Mouse (Mus musculus): ENCODE measurements around the gene Kctd10.

Kctd10 gene

DNA sequence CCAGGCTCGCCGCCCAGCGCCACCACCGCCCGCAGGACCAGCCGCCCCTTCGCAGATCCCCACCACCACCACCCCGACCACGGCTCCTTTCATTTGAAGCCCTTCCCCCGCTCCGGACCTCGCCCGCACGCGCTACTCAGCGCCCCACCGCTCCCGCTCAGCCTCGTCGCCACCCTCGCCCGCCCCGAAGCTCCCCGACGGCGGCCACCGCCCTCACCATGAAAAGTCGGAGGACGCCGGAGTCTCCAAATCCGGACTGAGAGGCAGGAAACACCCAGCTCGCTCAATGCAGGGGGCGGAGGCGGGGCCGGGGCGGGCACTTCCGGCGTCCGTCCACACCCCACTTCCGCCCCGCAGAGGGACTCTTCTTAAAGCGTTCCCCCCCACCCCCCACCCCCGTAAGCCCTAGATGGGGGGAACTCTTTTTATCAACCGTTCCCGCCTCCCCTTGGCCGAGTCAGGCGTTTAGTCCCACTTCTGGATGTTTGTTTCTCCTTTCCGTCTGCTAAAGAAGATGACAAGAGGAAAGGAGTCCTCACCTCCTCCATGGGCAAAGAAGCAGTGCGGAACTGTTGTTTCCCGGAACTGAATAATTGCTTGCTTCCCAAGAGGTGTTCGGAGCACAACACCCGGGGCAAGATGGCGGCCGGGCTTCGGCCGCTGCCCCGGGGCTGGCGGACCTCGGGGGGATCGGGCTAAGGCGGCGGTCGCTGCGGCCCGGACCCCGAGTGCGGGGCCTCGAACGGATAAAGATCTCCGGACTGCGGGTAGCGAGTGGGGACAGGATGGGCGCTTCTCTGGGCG, at the start of gene Kctd10, which contains the start of gene Ube3b:
Gene Kctd10, minus strand, starts transcription at position 300 of the 804 bp plus-strand sequence.
Gene Ube3b, plus strand, starts transcription at position 399 of the 804 bp plus-strand sequence.
- DNase-seq: peak; percentile 99

DNA sequence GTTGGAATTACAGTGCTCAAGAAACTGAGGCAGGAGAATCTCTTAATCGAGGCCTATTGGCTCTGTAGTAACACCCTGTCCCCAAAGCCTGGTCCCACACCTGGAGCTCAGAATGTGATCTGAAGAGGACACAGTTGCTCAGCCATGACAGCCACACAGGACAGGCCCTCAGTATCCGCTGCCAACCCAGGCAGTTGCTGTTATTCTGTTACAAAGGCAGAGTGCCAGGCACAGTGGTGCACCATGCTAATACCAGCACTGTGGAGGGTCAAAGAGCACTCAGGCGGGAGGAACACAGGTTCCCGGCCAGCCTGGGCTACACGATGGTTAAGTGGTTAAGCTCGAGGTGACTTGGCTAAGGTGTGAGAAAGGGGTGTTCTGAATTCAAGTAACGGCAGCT, 49.5 kb upstream of the Kctd10 start:
- DNase-seq: no peak

DNA sequence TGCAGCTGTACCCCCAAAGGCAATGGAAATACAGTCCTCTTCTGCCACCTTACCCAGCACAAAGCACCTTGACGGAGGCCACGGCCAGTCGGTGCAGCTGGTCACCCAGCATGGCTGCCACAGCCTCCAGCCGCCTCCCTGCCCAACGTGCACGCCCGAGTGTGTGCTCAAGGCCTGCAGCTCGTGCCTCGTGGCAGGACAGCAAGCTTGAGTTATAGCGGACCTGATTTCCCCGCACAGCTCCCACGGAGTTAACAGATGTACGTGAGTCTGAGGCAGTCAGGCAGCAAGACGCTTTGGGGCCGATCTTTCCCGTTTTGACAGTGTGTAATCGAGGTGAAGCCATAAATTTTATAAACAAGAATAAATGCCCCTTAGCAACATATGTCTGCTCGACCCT, 48.3 kb upstream of the Kctd10 start:
- no peak for DNase-seq

DNA sequence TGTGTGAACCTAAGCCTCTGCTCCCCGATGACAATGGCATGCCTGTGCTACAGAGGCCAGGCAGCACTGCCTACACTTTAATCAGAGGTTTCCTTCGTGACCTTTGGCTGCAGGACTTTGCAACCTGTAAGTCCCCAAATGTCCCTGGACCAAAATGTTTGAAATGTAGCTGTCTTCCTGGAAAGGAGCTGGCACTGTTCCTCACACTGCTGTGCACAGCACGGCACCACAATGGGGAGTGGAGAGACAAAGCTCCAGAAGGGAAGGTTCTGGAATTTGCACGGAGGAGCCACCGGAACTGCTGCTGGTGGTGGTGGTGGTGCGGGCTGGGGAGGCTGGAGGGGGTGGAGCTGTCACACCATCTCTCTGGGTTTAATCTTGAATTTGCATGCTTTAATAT, 46.4 kb upstream of the Kctd10 start:
- no peak for DNase-seq

DNA sequence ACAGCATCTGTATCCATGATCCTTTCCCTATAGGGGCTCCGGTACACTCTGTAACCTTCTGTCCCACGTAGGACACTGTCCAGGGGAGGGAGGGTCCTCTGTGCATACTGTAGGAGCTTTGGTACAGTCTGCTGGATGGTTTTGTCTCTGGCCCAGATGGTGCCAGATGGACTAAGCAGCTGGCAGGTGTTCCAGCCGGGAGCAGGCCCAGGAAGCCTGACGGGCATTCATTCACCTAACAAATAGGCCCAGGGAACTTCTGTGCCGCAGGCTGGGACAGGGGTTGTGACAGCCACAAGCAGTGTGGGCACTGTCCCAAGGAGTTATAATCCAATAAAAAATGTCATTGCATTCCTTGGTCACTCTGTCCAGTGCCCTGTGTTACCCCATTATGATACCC, 43.7 kb upstream of the Kctd10 start:
- no peak for DNase-seq

- no peak for DNase-seq
Observed at GRCm38 (mm10) chr5:114422591-114422990, 42.3 kb upstream of the Kctd10 start.

- no peak for DNase-seq
Observed at GRCm38 (mm10) chr5:114421561-114422298, 41.4 kb upstream of the Kctd10 start.

DNA sequence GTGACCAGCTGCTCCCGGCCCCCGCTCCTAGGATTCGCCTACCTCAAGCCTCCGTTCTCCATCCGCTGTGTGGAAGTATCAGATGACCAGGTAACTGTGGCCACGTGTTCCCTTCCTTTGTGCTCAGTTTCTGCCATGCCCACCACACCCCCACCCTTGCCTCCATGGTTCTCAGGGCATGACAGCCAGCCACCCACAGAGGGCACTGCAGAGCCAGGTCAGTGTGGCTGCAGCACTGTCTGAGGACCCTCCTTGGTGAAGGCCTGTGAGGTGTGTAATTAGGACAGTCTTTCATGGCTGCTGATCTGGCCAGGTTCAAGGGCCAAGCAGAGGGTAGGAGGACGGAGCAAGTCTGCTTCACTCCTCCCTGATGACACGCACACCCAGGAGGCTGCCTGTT, 38.2 kb upstream of the Kctd10 start:
- DNase-seq: no peak

- DNase-seq: no peak
Observed at GRCm38 (mm10) chr5:114416855-114417254, 36.5 kb upstream of the Kctd10 start.

DNA sequence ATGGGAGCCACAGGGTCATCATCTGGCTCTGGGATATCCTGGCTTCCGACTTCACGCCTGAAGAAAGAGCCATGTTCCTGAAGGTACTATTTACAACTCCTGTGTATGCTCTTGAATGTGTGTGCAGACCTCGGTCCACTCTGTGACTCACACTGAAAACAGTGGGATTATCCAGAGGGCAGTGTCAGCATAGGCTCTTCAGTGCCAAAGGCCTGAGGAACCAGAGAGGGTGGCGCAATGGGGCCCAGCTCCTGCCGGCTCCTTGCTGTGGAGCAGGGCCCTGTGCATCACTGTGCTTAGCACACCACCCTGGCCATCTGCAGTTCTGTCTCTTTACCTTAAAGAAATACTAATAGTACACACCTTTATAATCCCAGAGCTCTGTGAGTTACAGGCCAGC, 35.3 kb upstream of the Kctd10 start:
- DNase-seq: no peak

DNA sequence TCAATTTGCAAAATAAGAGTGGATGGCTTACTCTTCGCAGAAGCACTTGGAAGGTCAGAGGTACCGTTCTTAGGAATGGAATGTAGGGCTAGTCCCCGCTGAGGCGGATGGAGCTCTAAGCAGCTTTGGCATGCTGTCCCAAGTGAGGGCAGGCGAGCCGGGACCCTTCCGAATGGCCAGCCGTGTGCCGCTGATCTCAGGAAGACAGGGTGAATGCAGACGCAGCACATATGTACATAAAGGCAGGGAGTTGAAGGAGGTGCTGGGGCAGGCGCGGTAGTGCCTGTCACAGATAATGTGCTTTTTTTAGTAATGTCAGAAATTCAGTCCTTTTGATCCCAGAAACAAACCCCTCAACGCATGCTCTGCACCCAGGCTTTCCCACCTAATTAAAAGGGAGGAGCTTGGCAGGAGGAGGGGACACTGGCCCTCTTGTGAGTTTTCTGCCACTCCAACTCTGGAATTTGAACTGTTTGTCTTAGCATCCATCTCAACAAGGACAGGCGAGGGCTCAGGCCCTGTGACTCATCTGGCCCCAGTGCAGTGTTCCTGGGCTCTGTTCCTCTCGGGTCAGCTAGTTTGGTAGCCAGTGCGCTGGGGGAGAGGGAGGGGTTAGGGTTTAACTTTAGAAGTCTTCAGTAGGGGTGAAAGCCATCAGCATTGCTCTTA, 32.9 kb upstream of the Kctd10 start:
- DNase-seq: peak; percentile 97

- DNase-seq: no peak
Observed at GRCm38 (mm10) chr5:114412361-114412998, 32.2 kb upstream of the Kctd10 start.

DNA sequence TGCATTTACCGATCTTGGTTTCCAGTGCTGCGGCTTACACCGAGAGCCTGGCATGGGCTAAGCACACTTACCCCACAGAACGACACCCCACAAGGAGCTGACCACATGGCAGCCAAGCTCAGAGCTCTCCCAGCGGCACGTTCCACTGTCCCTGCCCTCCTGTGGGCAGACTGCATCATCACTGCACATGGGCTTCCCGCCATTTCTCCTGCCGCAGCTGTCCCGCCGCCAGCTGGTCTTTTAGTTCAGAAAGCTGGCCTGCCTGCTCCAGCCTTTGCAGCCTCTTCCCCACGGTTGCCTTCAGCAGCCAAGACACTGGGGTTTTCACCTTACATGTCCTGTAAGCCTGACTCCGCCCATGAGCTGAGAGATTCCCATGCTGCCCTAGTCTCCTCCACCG, 30.1 kb upstream of the Kctd10 start:
- no peak for DNase-seq

- DNase-seq: no peak
Observed at GRCm38 (mm10) chr5:114408846-114409245, 28.5 kb upstream of the Kctd10 start.

DNA sequence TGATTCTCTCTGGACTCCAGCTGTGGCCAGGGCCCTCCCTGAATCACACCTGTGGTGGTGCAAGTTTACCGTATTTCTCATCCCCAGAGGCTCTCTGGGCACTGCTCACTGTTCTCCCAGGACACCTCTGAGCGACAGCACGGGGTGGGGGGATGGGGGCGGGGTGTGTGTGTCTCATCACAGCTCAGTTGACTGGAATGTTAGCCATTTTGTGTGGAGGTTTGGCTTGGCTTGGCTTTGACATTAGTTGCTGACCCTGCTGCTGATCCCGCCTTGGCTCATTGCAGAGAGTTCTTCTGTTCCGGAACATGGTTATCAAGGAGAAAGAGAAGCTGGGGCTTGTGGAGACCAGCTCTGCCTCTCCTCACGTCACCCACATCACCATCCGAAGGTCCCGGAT, 27.5 kb upstream of the Kctd10 start:
- DNase-seq: no peak

- no peak for DNase-seq
Observed at GRCm38 (mm10) chr5:114407269-114407668, 27.0 kb upstream of the Kctd10 start.

GRCm38 (mm10) chr5:114406592-114406991, 26.3 kb upstream of the Kctd10 start:
- no peak for DNase-seq

GRCm38 (mm10) chr5:114393169-114393568, 12.9 kb upstream of the Kctd10 start:
- no peak for DNase-seq

DNA sequence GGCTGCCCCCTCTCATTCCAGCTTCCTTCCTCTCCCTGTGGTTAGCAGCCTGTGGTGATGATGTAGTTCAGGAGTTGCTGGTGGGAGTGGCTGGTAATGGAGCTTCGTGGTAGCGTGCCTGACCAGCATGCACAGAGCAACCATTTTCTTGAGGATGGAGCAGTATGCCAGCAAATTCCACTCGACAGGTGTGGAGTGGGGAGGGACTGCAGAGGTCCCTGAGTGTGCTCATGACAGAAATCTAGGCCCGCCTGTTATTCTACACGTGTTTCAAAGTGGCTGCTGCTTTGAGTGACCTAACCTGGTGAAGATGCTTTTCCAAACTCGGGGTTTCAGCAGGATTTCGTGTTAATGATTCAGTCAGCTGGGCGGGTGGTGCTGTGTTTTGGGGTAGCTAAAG, 4.1 kb upstream of the Kctd10 start:
- peak; percentile 85 for DNase-seq

- DNase-seq: peak; percentile 87
Observed at GRCm38 (mm10) chr5:114383184-114383904, 3.0 kb upstream of the Kctd10 start.

DNA sequence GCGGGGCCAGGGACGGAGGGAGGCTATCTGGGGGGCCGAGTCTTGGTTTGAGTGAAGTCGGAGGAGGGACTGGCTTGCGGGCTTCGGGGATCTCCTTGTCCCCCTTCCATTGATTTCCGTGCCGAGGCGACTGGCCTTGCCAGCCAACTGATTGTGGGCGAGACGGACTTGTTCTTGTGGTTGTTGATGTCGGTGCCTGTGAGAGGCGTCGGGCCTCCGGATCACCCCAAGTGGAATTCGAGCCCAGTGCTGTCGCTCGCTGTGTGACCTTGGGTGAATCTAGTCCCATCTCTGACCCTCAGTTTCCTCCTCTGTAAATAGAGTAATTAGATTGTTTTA, 674 bp upstream of the Kctd10 start:
- no peak for DNase-seq

- peak; percentile 94 for DNase-seq
Observed at GRCm38 (mm10) chr5:114379763-114380162, 545 bp downstream of the Kctd10 start.

GRCm38 (mm10) chr5:114378936-114379335, 1.4 kb downstream of the Kctd10 start:
- no peak for DNase-seq
